Mouse (Mus musculus) stomach, postnatal 0 days (tissue): ENCODE measurements around the gene Olfr145. TPM values are rescaled to one million over a fixed set of nuclear protein-coding genes. Genes with fewer than 3 reads are reported as not detected.

Experiments
- ATAC-seq: fragments of 200-750 bp; cut with Nextera tagmentation; 2 replicates; pipeline ENCODE4 v1.8.0; 2017; ENCODE audit not compliant: low FRiP score, low TSS enrichment
- DNase-seq: peaks from one replicate; pipeline ENCODE4 v3.0.0-alpha.2; 2016; ENCODE audit warnings: low spot score
- H3K27ac ChIP-seq: fragments of 300-500 bp; sonication (generic); replicated peaks from 2 replicates; pipeline ENCODE4 v1.5.1; 2014; ENCODE audit warnings: mild to moderate bottlenecking, control low read depth
- H3K27me3 ChIP-seq: fragments of 300-500 bp; sonication (generic); 2 replicates; pipeline ENCODE4 v1.6.1; 2014; ENCODE audit warnings: low read length; ENCODE audit not compliant: control insufficient read depth, insufficient read depth
- H3K36me3 ChIP-seq: fragments of 300-500 bp; sonication (generic); 2 replicates; pipeline ENCODE4 v1.6.1; 2014; ENCODE audit warnings: low read length, mixed read lengths; ENCODE audit not compliant: control insufficient read depth, insufficient read depth
- H3K4me1 ChIP-seq: fragments of 300-500 bp; sonication (generic); replicated peaks from 2 replicates; pipeline ENCODE4 v1.6.1; 2014; ENCODE audit warnings: antibody characterized with exemption; ENCODE audit not compliant: control insufficient read depth, insufficient read depth
- H3K4me2 ChIP-seq: fragments of 300-500 bp; sonication (generic); replicated peaks from 2 replicates; pipeline ENCODE4 v1.6.1; 2014; ENCODE audit warnings: low read depth, mild to moderate bottlenecking, control low read depth, moderate library complexity
- H3K4me3 ChIP-seq: fragments of 300-500 bp; sonication (generic); 2 replicates; pipeline ENCODE4 v1.5.1; 2014; ENCODE audit warnings: low read depth, low read length, control low read depth
- H3K9ac ChIP-seq: fragments of 300-500 bp; sonication (generic); 2 replicates; pipeline ENCODE4 v1.6.1; 2014; ENCODE audit warnings: mild to moderate bottlenecking, low read length, control low read depth, mixed read lengths
- H3K9me3 ChIP-seq: fragments of 300-500 bp; sonication (generic); 2 replicates; pipeline ENCODE4 v1.6.1; 2016; ENCODE audit warnings: low read length; ENCODE audit not compliant: control insufficient read depth
- CTCF ChIP-seq: IDR thresholded peaks from 2 replicates; pipeline ENCODE4 v1.5.1; 2016; ENCODE audit warnings: antibody characterized with exemption, low read depth, mild to moderate bottlenecking, moderate library complexity
- EP300 ChIP-seq: optimal IDR thresholded peaks from 2 replicates; pipeline ENCODE3; 2016; ENCODE audit warnings: antibody characterized with exemption
- WGBS: fragments of 180-500 bp; shearing (Covaris S2); extraction: QIAGEN DNeasy Blood & Tissue Kit; methylation state at CpG from one replicate; pipeline ENCODE4 v1.1.7; 2014; 5-methylcytosine and 5-hydroxymethylcytosine counted together
- polyA plus RNA-seq: library from polyadenylated mRNA; unstranded; fragments of >200 nt; fragmentation: Nextera tagmentation; extraction: Ambion mirVana; gene quantifications from 2 replicates; pipeline ENCODE4 v1.2.1, GENCODE M21; 2015

Olfr145 gene
- polyA plus RNA-seq = 0.01 TPM in 1 of 2 replicates, not detected in the other

- ATAC-seq (no peak), DNase-seq (no peak)
- 43% methylated on average over 2 of the region's 2 CpGs for WGBS
- no peak for TF ChIP-seq CTCF
- no peak for TF ChIP-seq EP300
- Histone ChIP-seq H3K36me3 (no peaks in the 10 kb centered on the region), H3K4me3 (no peak within 1 kb of the TSS), H3K9me3 (no peaks in the 10 kb centered on the region), H3K27me3 (no peaks in the 10 kb centered on the region), H3K4me1 (no peaks in the 10 kb centered on the region), H3K9ac (no peak within 1 kb of the TSS), H3K4me2 (no peak within 1 kb of the TSS), H3K27ac (no peak within 1 kb of the TSS)
Measured at GRCm38 (mm10) chr9:37896661-37897060, at the start of gene Olfr145. TSS of gene Olfr145 (plus strand) at chr9:37896724.

GRCm38 (mm10) chr9:37849267-37849666 lies 47.3 kb upstream of the Olfr145 start:
- WGBS = 76% methylated on average over 2 of the region's 2 CpGs
- no peak for ATAC-seq
- no peaks in the 10 kb centered on the region for H3K4me1 ChIP-seq

GRCm38 (mm10) chr9:37853969-37854368 lies 42.6 kb upstream of the Olfr145 start, which contains the start of gene Olfr877:
TSS of gene Olfr877 (plus strand) at chr9:37854269.
- Histone ChIP-seq H3K4me1 (no peaks in the 10 kb centered on the region), H3K27me3 (no peaks in the 10 kb centered on the region), H3K4me3 (no peak within 1 kb of the TSS), H3K4me2 (no peak within 1 kb of the TSS), H3K36me3 (no peaks in the 10 kb centered on the region), H3K9ac (no peak within 1 kb of the TSS), H3K9me3 (no peaks in the 10 kb centered on the region), H3K27ac (no peak within 1 kb of the TSS)
- DNase-seq = no peak
- 77% methylated on average over 4 of the region's 4 CpGs for WGBS
- TF ChIP-seq CTCF (no peak), EP300 (no peak)
- ATAC-seq = no peak

More at GRCm38 (mm10) chr9:37849267-37849666, 47.3 kb upstream of the Olfr145 start:
- Histone ChIP-seq H3K27ac (no peak overlapping the region), H3K4me3 (no peak overlapping the region), H3K9ac (no peak overlapping the region), H3K27me3 (no peaks in the 10 kb centered on the region), H3K36me3 (no peaks in the 10 kb centered on the region), H3K9me3 (no peaks in the 10 kb centered on the region), H3K4me2 (no peak overlapping the region)
- TF ChIP-seq CTCF (no peak), EP300 (no peak)
- no peak for DNase-seq

- no peak for TF ChIP-seq CTCF
- TF ChIP-seq EP300 = no peak
- ATAC-seq = no peak
Measured at GRCm38 (mm10) chr9:37863325-37863724, 33.2 kb upstream of the Olfr145 start.

GRCm38 (mm10) chr9:37870246-37870645 lies 26.3 kb upstream of the Olfr145 start:
- 45% methylated on average over 1 of the region's 1 CpGs for whole genome bisulfite sequencing
- no peaks in the 10 kb centered on the region for H3K36me3 ChIP-seq
- no peak for DNase-seq
- TF ChIP-seq CTCF (no peak), EP300 (no peak)
- no peaks in the 10 kb centered on the region for H3K27me3 ChIP-seq
- ATAC-seq = no peak
- no peak overlapping the region for H3K27ac ChIP-seq
- no peaks in the 10 kb centered on the region for H3K9me3 ChIP-seq
- no peak overlapping the region for H3K4me3 ChIP-seq
- H3K4me1 ChIP-seq = no peaks in the 10 kb centered on the region
- H3K4me2 ChIP-seq = no peak overlapping the region
- H3K9ac ChIP-seq = no peak overlapping the region

More at GRCm38 (mm10) chr9:37863325-37863724, 33.2 kb upstream of the Olfr145 start:
- no peaks in the 10 kb centered on the region for H3K4me1 ChIP-seq
- H3K4me2 ChIP-seq = no peak overlapping the region
- 57% methylated on average over 1 of the region's 1 CpGs for WGBS
- H3K27ac ChIP-seq = no peak overlapping the region
- no peaks in the 10 kb centered on the region for H3K27me3 ChIP-seq
- no peaks in the 10 kb centered on the region for H3K9me3 ChIP-seq
- H3K36me3 ChIP-seq = no peaks in the 10 kb centered on the region
- no peak overlapping the region for H3K9ac ChIP-seq
- no peak for DNase-seq
- H3K4me3 ChIP-seq = no peak overlapping the region

- H3K27me3 ChIP-seq = no peaks in the 10 kb centered on the region
- 54% methylated on average over 1 of the region's 1 CpGs for WGBS
- H3K4me3 ChIP-seq = no peak overlapping the region
- ATAC-seq = no peak
- no peak overlapping the region for H3K9ac ChIP-seq
- H3K4me1 ChIP-seq = no peaks in the 10 kb centered on the region
- no peaks in the 10 kb centered on the region for H3K36me3 ChIP-seq
- H3K27ac ChIP-seq = no peak overlapping the region
- DNase-seq = no peak
- no peak overlapping the region for H3K4me2 ChIP-seq
- TF ChIP-seq CTCF = no peak
- no peak for TF ChIP-seq EP300
- no peaks in the 10 kb centered on the region for H3K9me3 ChIP-seq
Measured at GRCm38 (mm10) chr9:37871097-37871496, 25.4 kb upstream of the Olfr145 start.
